Mouse (Mus musculus) spleen, adult 18-20 months (tissue): ENCODE results near the gene Pigt.
A peak's percentile ranks its signal among the peaks of the same experiment; 100 is the strongest.

Experiments
- DNase-seq, 2 experiments: peaks; one replicate each; pipeline ENCODE4 v3.0.0; 2022; ENCODE audit warnings: mixed read lengths in 2 of 2

Gene Pigt

DNA sequence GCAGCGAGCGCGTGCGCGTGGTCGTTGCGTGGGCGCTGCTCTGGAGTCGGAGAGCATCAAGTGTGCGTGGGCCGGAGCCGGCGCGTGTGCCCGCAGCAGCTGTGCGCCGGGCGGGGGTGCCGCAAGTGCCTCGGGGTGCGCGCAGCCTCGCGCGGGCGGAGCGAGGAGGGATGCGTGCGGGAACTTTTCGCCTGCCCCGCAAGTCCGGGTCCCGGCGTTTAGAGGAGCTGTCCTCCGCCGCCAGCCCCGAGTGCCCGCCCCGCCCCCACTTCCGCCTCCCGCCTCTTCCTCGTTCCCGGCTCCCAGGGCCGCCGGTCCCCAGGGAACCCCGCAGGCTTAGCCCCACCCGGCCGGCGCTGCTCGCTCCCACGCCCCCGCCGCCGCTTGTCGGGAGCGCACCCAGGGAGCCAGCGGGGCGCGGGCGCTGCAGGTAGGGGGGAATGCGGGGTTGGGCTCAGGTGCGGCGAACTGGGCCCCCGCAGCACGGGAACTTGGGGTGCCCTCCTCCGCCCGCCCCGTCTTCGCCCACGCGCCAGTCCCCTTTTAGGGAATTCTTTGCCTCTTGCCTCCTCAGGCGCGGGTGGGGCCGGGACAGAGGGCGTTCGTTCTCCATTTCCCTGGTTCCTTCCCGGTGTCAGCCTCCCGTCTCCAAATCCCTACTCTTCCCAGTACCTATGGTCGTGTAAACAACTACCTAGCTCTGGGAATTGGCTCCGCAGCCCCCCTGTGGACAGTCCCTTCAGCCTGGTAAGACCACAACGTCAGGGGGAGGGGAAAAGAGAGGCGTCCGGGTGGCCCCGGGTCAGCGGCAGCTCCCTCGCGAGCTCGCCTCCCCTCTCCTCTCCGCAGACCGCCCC is 10.8 kb upstream of the Pigt start:
- DNase-seq, result peak; percentile 22 to 47

DNA sequence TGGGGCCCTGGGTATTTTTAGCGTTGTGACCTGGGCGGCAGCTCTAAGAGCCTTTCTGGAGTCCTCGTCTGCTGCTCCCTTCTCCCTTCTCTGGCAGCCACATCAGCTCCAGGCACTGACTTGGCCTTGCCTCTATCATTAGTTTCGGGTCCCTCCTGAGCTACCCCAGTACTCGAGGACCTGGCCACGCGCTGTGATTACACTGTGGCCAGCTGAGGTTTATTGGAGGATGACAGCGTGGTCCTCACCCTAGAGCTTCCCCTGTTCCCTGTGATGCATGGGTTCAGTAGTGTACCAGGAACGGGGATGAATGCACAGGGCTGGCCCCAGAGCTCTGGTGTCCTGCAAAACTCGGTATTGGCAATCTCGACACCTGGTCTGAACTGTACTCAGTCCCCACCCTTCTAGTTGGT is 10.2 kb upstream of the Pigt start:
- no peak for DNase-seq

- DNase-seq, result no peak
Observed at GRCm38 (mm10) chr2:164487812-164488211, 9.5 kb upstream of the Pigt start.

- no peak for DNase-seq
Observed at GRCm38 (mm10) chr2:164494126-164494525, 3.2 kb upstream of the Pigt start.

- no peak for DNase-seq
Observed at GRCm38 (mm10) chr2:164496331-164496730, 989 bp upstream of the Pigt start.

DNA sequence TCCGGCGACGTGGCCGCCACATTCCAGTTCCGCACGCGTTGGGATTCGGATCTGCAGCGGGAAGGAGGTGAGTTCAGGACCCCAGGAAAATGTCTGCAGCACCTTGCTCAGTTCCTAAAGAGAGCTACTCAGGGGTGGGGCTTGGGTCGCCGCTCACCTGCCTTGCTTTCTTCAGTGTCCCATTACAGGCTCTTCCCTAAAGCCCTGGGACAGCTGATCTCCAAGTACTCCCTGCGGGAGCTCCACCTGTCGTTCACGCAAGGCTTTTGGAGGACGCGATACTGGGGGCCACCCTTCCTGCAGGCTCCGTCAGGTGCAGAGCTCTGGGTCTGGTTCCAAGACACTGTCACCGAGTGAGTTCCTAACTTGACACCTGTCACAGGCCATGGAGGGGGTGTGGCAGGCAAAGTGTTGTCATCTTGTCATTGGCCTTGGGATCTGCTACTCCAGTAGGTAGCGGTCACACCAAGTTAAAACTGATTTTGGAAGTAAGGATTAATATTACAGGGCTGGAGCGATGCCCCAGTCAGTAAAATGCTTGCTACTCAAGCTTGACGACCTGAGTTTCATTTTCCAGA is 460 bp downstream of the Pigt start:
- DNase-seq, result no peak

GRCm38 (mm10) chr2:164499317-164499716 is 2.0 kb downstream of the Pigt start:
- no peak for DNase-seq

GRCm38 (mm10) chr2:164500511-164500910 is 3.2 kb downstream of the Pigt start:
- no peak for DNase-seq

DNA sequence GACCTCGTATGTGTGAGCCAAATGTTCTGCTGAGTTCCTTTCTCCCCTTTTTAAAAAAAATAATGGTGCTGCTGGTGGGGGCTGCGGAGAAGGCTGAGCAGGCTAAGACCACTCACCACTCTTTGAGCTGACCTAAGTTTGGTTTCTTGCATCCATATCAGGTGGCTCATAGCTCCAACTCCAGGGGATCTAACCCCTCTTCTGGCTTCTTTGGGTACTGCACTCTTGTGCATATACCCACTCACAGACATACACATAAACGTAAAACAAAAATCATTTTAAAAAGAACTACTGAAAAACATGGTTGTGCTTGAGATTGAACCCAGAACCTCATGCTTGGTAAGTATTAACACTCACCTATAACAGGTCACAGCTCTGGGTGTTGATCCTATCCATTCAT is 7.6 kb downstream of the Pigt start:
- DNase-seq, result no peak

DNA sequence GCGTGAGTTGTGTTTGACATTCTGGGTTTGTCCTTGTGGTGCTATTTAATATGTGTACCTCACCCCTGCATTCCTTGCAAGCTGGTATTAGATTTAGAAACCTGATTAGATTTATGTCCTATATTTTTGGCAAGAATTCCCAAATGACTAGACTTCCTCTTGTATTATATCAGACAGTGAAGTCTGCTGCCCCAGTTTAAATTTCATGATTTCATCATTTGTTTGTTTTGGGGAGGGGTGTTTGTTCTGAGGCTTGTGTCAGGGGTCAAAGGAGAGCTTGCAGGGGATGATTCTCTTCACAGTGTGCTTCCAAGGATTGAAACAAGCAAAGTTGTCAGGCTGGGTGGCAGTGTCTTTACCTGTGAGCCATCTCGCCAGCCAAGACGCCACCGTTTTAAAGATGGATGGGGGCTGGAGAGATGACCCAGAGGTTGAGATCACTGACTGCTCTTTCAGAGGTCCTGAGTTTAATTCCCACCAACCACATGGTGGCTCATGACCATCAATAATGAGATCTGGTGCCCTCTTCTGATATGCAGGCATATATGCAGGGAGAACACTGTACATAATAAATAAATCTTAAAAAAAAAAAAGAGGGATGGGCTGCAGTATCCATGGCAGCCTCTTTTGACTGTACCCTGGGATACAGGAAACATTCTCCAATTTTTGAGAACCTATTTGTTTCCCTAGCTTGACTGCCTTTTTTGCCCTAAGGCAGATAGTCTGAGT is 8.5 kb downstream of the Pigt start:
- no peak for DNase-seq

DNA sequence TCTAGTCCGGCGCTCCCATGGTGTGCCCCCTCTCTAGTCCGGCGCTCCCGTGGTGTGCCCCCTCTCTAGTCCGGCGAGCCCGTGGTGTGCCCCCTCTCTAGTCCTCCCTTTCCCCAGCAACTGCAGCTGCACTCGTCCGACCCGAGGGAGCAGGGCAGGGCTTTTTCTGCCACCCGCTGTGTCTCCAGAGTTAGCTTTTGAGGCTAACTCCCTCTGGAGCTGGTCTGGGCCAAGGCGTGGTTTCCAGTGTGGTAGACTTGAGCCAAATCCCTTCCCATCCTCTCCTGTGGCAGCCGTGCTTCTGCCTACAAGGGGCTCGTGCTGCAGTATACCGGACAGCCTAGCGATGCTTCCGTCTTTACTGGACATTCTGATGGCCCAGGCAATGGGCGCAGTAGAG is 10.5 kb downstream of the Pigt start:
- no peak for DNase-seq

DNA sequence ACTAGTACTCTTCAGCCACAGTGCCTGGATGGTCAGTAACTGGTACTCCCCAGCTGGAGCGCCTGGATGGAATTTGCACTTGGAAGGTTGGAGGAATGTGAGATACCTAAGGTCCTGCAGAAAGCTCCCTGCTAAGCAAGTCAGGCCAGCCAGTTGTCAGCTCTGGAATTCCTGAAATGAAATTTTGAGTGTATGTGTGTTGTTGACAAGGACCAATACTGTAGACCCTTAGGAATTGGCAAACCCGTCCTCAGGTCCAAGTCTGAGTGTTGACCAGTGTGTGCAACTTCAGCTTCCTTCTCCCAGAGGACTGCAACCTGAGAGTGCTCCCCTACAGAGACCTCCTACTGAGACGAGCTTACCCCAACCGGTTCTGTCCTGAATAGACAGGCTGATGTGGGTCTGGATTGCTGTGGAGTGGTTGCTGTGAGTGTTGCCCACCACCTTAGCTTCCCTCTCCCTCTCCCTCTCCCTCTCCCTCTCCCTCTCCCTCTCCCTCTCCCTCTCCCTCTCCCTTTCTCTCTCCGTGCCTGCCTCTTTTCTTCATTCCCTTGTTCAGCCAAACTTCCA is 13.4 kb downstream of the Pigt start:
- no peak for DNase-seq

DNA sequence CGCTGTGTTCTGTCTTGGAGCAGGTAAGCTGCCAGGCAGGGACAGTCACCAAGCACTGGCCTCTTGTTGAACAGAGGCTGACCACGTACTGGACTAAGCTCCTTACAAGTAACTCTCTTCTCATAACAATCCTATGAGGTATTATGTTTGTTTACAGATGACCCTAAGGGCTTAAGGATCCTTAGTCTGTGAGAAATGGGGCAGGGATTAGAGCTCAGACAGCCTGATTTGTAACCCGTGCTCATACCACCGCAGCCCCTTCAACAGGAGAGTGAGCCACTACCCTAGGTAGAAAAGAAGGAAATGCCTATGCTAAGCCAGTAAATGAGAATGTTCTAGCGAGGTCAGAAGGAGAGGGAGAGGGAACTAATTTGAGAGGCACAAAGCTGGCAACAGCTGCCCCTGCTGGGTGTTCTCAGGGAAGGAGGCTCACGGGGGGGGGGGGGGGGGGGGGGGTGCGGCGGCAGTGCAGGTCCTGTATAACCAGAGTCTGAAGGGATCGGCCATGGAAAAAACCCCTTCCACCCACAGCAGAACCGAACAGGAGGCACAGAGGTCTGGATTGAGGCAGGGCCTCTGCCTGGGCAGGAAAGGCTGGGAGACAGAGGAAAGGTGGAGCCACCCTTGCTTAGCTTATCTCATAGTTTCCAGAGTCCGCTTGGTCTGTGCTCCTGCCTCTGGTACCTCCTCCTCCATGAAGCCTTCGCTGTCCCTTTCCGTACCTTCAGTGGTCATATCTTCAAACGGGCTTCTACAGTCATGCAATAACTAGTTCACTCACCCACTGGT is 15.0 kb downstream of the Pigt start:
- no peak for DNase-seq

DNA sequence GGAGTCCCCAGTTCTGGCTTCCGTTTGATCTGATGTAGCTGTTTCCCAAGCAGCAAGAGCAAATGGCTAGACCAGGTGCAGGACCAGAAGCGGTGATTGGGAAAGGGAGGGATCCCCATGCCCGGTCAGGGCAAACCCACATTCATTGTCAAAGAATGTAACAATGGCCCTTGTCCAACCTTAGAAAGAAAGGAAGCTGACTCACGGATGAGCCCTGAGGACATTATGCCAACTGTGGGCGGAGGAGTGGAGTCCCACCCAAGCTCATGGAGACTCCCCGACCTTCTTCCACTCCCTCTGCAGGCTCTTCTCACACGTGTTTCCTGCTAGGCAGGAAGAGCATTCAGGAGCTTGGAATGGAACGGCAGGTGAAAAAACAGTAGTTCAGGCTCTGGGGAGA is 16.1 kb downstream of the Pigt start:
- no peak for DNase-seq

- no peak for DNase-seq
Observed at GRCm38 (mm10) chr2:164514916-164515315, 17.6 kb downstream of the Pigt start.

DNA sequence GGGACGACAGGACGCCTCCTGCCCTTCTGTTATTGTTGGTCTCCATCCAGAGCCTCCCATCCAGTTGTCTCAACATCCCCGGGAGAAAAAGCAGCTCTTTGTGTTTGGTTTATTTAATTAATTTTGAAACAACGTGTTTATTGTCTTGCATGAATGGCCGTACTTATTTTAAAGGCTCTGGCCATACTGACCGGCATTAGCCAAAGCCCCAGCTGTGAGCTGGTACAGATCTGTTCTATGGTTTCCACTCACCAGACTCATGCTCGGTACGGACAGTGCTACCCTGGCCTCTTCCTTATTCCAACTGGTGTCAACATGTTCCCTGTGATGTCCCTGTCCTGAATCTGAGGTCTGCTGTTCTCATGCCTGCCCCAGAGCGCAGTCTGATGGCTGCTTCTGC is 18.6 kb downstream of the Pigt start:
- no peak for DNase-seq

- no peak for DNase-seq
Observed at GRCm38 (mm10) chr2:164516592-164516991, 19.3 kb downstream of the Pigt start.

DNA sequence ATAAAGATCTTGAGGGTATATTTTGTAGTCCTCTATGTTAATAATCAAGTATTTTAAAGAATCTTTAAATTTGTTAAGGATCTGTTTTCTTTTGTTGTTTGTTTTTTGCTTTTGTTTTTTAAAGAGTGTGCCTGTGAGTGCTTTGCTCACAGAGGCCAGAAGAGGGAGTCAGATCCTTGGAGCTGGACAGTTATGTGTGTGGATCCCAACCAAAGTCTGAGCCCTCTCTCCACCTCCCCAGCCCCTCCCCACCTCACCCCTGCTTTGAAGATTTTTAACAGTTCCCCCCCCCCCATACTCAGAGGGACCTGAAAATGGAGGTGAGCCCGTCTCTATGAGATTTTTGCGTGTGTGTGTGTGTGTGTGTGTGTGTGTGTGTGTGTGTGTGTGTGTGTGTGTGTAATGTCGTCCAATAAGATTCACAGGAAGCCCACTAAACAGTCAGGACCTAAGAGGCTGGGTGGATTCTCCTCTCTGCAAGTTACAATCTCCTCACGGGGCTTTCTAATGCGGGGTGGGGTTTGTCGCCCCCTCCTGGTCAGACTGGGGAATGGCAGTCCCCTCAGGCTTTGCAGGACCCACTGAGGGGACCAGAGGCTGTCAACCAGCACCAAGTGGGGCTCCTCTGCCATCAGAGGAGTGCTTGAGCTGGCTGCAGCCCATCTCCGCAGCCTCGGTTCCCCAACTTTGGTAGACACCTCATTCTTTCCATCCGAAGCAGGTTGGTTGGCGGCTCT is 20.3 kb downstream of the Pigt start:
- DNase-seq, result peak; percentile 46 to 58

GRCm38 (mm10) chr2:164518266-164519170 is 21.2 kb downstream of the Pigt start:
- no peak for DNase-seq

GRCm38 (mm10) chr2:164519171-164519526 is 21.8 kb downstream of the Pigt start:
- no peak for DNase-seq

DNA sequence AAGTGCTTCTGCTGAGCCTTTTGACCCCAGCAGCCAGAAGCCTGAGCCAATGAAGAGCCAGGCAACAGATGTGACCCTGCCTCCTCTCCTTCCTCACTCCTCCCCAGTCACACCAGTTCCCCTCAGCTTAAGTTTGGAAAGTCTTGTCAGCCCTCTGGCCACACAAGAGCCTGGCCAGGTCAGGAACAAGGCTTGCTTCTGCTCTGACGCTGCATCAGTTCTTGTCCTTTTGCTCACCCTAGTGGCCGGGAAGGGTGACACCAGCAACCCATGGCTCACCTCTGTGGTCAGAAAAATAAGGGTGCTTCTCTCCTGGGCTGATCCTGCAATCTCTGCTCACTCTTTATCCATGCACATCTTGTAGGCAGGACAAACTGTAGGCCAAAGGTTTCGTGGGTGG is 23.5 kb downstream of the Pigt start:
- peak; percentile 46 to 60 for DNase-seq
